Mouse (Mus musculus): Measurements from ENCODE around the gene Rasgef1b. TPM values are rescaled to one million over a fixed set of nuclear protein-coding genes. Genes with fewer than 3 reads are reported as not detected.

Rasgef1b gene
- polyA plus RNA-seq, 1 experiment from 2014 or later = 65.7 TPM

GRCm38 (mm10) chr5:99479263-99480077, 249.4 kb downstream of the Rasgef1b start:
- WGBS = 4% methylated on average over 20 of the region's 20 CpGs
- H3K4me1 ChIP-seq = peaks cover 25% of the 10 kb centered on the region
- no peak overlapping the region for H3K4me3 ChIP-seq
- peak overlapping the region; percentile 31 for H3K4me2 ChIP-seq
- peak overlapping the region; percentile 1; the same call in 1 of the 2 replicates for H3K9ac ChIP-seq
- H3K36me3 ChIP-seq (replicated peaks) = no peaks in the 10 kb centered on the region
- H3K27ac ChIP-seq = peak overlapping the region; percentile 78
- H3K27me3 ChIP-seq (replicated peaks) = no peaks in the 10 kb centered on the region
- H3K9me3 ChIP-seq = no peaks in the 10 kb centered on the region
- ATAC-seq (replicated peaks) = peak; percentile 92

GRCm38 (mm10) chr5:99478716-99479115, 250.1 kb downstream of the Rasgef1b start:
- peak overlapping the region; percentile 78 for H3K27ac ChIP-seq
- no peak for ATAC-seq (replicated peaks)
- H3K9ac ChIP-seq = no peak overlapping the region
- no peaks in the 10 kb centered on the region for H3K27me3 ChIP-seq (replicated peaks)
- WGBS = 17% methylated on average over 4 of the region's 4 CpGs
- H3K4me2 ChIP-seq = no peak overlapping the region
- peaks cover 25% of the 10 kb centered on the region for H3K4me1 ChIP-seq
- no peak overlapping the region for H3K4me3 ChIP-seq
- no peaks in the 10 kb centered on the region for H3K9me3 ChIP-seq
- H3K36me3 ChIP-seq (replicated peaks) = no peaks in the 10 kb centered on the region

- no peak for ATAC-seq (replicated peaks)
- Histone ChIP-seq H3K9ac (no peak overlapping the region), H3K36me3 (replicated peaks) (no peaks in the 10 kb centered on the region), H3K27ac (no peak overlapping the region), H3K4me2 (no peak overlapping the region), H3K9me3 (no peaks in the 10 kb centered on the region), H3K27me3 (replicated peaks) (no peaks in the 10 kb centered on the region), H3K4me3 (no peak overlapping the region), H3K4me1 (peaks cover 25% of the 10 kb centered on the region)
- 86% methylated on average over 9 of the region's 9 CpGs for WGBS
Measured at GRCm38 (mm10) chr5:99477420-99477815, 251.4 kb downstream of the Rasgef1b start.

GRCm38 (mm10) chr5:99476640-99477419, 252.0 kb downstream of the Rasgef1b start:
- Histone ChIP-seq H3K36me3 (replicated peaks) (no peaks in the 10 kb centered on the region), H3K4me2 (no peak overlapping the region), H3K9me3 (no peaks in the 10 kb centered on the region), H3K27me3 (replicated peaks) (no peaks in the 10 kb centered on the region), H3K27ac (no peak overlapping the region), H3K9ac (no peak overlapping the region), H3K4me3 (no peak overlapping the region), H3K4me1 (peaks cover 25% of the 10 kb centered on the region)
- WGBS = 91% methylated on average over 6 of the region's 6 CpGs
- ATAC-seq (replicated peaks) = no peak

- Histone ChIP-seq H3K36me3 (replicated peaks) (no peaks in the 10 kb centered on the region), H3K4me1 (no peaks in the 10 kb centered on the region), H3K9me3 (no peaks in the 10 kb centered on the region), H3K27ac (no peak overlapping the region), H3K9ac (no peak overlapping the region), H3K27me3 (replicated peaks) (no peaks in the 10 kb centered on the region; the same call in 1 of the 2 replicates), H3K4me3 (no peak overlapping the region), H3K4me2 (no peak overlapping the region)
- ATAC-seq (replicated peaks) = no peak
- WGBS = 85% methylated on average over 5 of the region's 5 CpGs
Measured at GRCm38 (mm10) chr5:99472607-99473335, 256.1 kb downstream of the Rasgef1b start.

- H3K4me1 ChIP-seq = no peaks in the 10 kb centered on the region
- no peak overlapping the region for H3K27ac ChIP-seq
- H3K9me3 ChIP-seq = no peaks in the 10 kb centered on the region
- 74% methylated on average over 4 of the region's 4 CpGs for WGBS
- no peaks in the 10 kb centered on the region for H3K36me3 ChIP-seq (replicated peaks)
- no peak overlapping the region for H3K4me3 ChIP-seq
- H3K27me3 ChIP-seq (replicated peaks) = no peaks in the 10 kb centered on the region; the same call in 1 of the 2 replicates
- no peak for ATAC-seq (replicated peaks)
- no peak overlapping the region for H3K9ac ChIP-seq
- H3K4me2 ChIP-seq = no peak overlapping the region
Measured at GRCm38 (mm10) chr5:99471790-99472189, 257.1 kb downstream of the Rasgef1b start.

GRCm38 (mm10) chr5:99470613-99471012, 258.3 kb downstream of the Rasgef1b start:
- H3K9ac ChIP-seq = no peak overlapping the region
- no peak overlapping the region for H3K4me2 ChIP-seq
- H3K36me3 ChIP-seq (replicated peaks) = no peaks in the 10 kb centered on the region
- no peak for ATAC-seq (replicated peaks)
- H3K4me1 ChIP-seq = no peaks in the 10 kb centered on the region
- no peaks in the 10 kb centered on the region for H3K9me3 ChIP-seq
- no peak overlapping the region for H3K4me3 ChIP-seq
- no peak overlapping the region for H3K27ac ChIP-seq
- no peaks in the 10 kb centered on the region; the same call in 1 of the 2 replicates for H3K27me3 ChIP-seq (replicated peaks)

GRCm38 (mm10) chr5:99459007-99459406, 269.9 kb downstream of the Rasgef1b start:
- H3K4me3 ChIP-seq = no peak overlapping the region
- H3K9me3 ChIP-seq = no peaks in the 10 kb centered on the region
- no peak for ATAC-seq (replicated peaks)
- H3K9ac ChIP-seq = no peak overlapping the region
- 83% methylated on average over 6 of the region's 6 CpGs for WGBS
- H3K27ac ChIP-seq = no peak overlapping the region
- no peak overlapping the region for H3K4me2 ChIP-seq
- no peaks in the 10 kb centered on the region; the same call in 1 of the 2 replicates for H3K4me1 ChIP-seq
- no peaks in the 10 kb centered on the region for H3K27me3 ChIP-seq (replicated peaks)
- no peaks in the 10 kb centered on the region for H3K36me3 ChIP-seq (replicated peaks)

- Histone ChIP-seq H3K4me3 (no peak overlapping the region), H3K27me3 (replicated peaks) (no peaks in the 10 kb centered on the region), H3K9ac (no peak overlapping the region), H3K36me3 (replicated peaks) (no peaks in the 10 kb centered on the region), H3K4me2 (no peak overlapping the region), H3K4me1 (peaks cover 7% of the 10 kb centered on the region), H3K9me3 (no peaks in the 10 kb centered on the region), H3K27ac (no peak overlapping the region)
- no peak for ATAC-seq (replicated peaks)
- WGBS = 88% methylated on average over 3 of the region's 3 CpGs
Measured at GRCm38 (mm10) chr5:99457291-99457690, 271.6 kb downstream of the Rasgef1b start.

- H3K4me3 ChIP-seq = no peak overlapping the region
- 47% methylated on average over 2 of the region's 2 CpGs for WGBS
- H3K36me3 ChIP-seq (replicated peaks) = no peaks in the 10 kb centered on the region
Measured at GRCm38 (mm10) chr5:99451939-99452338, 276.9 kb downstream of the Rasgef1b start.

GRCm38 (mm10) chr5:99451416-99451815, 277.4 kb downstream of the Rasgef1b start:
- H3K4me1 ChIP-seq = peaks cover 22% of the 10 kb centered on the region
- peak; percentile 73 for ATAC-seq (replicated peaks)
- 29% methylated on average over 5 of the region's 5 CpGs for WGBS
- no peaks in the 10 kb centered on the region for H3K9me3 ChIP-seq
- no peak overlapping the region for H3K4me3 ChIP-seq
- H3K27ac ChIP-seq = peak overlapping the region; percentile 51; the same call in 1 of the 2 replicates
- no peaks in the 10 kb centered on the region for H3K27me3 ChIP-seq (replicated peaks)
- no peaks in the 10 kb centered on the region for H3K36me3 ChIP-seq (replicated peaks)
- H3K4me2 ChIP-seq = no peak overlapping the region
- no peak overlapping the region for H3K9ac ChIP-seq

More at GRCm38 (mm10) chr5:99451939-99452338, 276.9 kb downstream of the Rasgef1b start:
- H3K4me2 ChIP-seq = no peak overlapping the region
- H3K4me1 ChIP-seq = peaks cover 22% of the 10 kb centered on the region
- ATAC-seq (replicated peaks) = no peak
- no peaks in the 10 kb centered on the region for H3K27me3 ChIP-seq (replicated peaks)
- 0 out of 2 replicates have a peak overlapping the region, but pooled peaks have one; percentile 7 for H3K27ac ChIP-seq
- H3K9me3 ChIP-seq = no peaks in the 10 kb centered on the region
- H3K9ac ChIP-seq = no peak overlapping the region

GRCm38 (mm10) chr5:99450994-99451393, 277.9 kb downstream of the Rasgef1b start:
- H3K27ac ChIP-seq = peak overlapping the region; percentile 54
- H3K4me1 ChIP-seq = peaks cover 22% of the 10 kb centered on the region
- H3K36me3 ChIP-seq (replicated peaks) = no peaks in the 10 kb centered on the region
- no peak; the same call in 1 of the 2 replicates for ATAC-seq (replicated peaks)
- no peak overlapping the region for H3K4me2 ChIP-seq
- 43% methylated on average over 4 of the region's 4 CpGs for WGBS
- no peak overlapping the region for H3K4me3 ChIP-seq
- no peak overlapping the region for H3K9ac ChIP-seq
- H3K9me3 ChIP-seq = no peaks in the 10 kb centered on the region
- no peaks in the 10 kb centered on the region for H3K27me3 ChIP-seq (replicated peaks)
